Mouse (Mus musculus) hindbrain, embryonic 15.5 days (tissue): ENCODE results near the gene Zfand2b. TPM values are rescaled to one million over a fixed set of nuclear protein-coding genes. Genes with fewer than 3 reads are reported as not detected.
A peak's percentile ranks its signal among the peaks of the same experiment; 100 is the strongest.

ENCODE experiments used
- ATAC-seq: fragments of 200-750 bp; cut with Nextera tagmentation; 2 replicates; pipeline ENCODE4 v1.8.0; 2017; ENCODE audit warnings: low read depth, moderate number of reproducible peaks, moderate TSS enrichment; ENCODE audit not compliant: low FRiP score
- H3K27ac ChIP-seq: fragments of 300-500 bp; sonication (generic); replicated peaks from 2 replicates; pipeline ENCODE4 v1.5.1; 2015; ENCODE audit warnings: mild to moderate bottlenecking, inconsistent platforms
- H3K27me3 ChIP-seq: fragments of 300-500 bp; sonication (generic); 2 replicates; pipeline ENCODE4 v1.6.1; 2015; ENCODE audit warnings: control low read depth, inconsistent platforms
- H3K36me3 ChIP-seq: fragments of 300-500 bp; sonication (generic); 2 replicates; pipeline ENCODE4 v1.6.1; 2015; ENCODE audit warnings: control low read depth, inconsistent platforms
- H3K4me1 ChIP-seq: fragments of 300-500 bp; sonication (generic); replicated peaks from 2 replicates; pipeline ENCODE4 v1.6.1; 2015; ENCODE audit warnings: control low read depth, inconsistent platforms
- H3K4me2 ChIP-seq: fragments of 300-500 bp; sonication (generic); 2 replicates; pipeline ENCODE4 v1.6.1; 2015; ENCODE audit warnings: moderate library complexity, mild to moderate bottlenecking, inconsistent platforms
- H3K4me3 ChIP-seq: fragments of 300-500 bp; sonication (generic); 2 replicates; pipeline ENCODE4 v1.5.1; 2015; ENCODE audit warnings: mild to moderate bottlenecking, inconsistent platforms
- H3K9ac ChIP-seq: fragments of 300-500 bp; sonication (generic); 2 replicates; pipeline ENCODE4 v1.6.1; 2015; ENCODE audit warnings: inconsistent platforms
- H3K9me3 ChIP-seq: fragments of 300-500 bp; sonication (generic); 2 replicates; pipeline ENCODE4 v1.6.1; 2016; ENCODE audit warnings: control low read depth, inconsistent platforms
- WGBS: fragments of 180-500 bp; shearing (Covaris S2); methylation state at CpG from one replicate; pipeline ENCODE4 v1.1.7; 2015; 5-methylcytosine and 5-hydroxymethylcytosine counted together
- microRNA-seq: library from miRNA; unstranded; fragments of <30 nt; microRNA quantifications from one replicate; pipeline ENCODE4, GENCODE M21; 2016
- polyA plus RNA-seq: library from polyadenylated mRNA; unstranded; fragments of >200 nt; fragmentation: Nextera tagmentation; extraction: Ambion mirVana; gene quantifications from 2 replicates; pipeline ENCODE4 v1.2.1, GENCODE M21; 2015

The Zfand2b gene
- polyA plus RNA-seq, 1 experiment from 2014 or later = 40.1 TPM

DNA sequence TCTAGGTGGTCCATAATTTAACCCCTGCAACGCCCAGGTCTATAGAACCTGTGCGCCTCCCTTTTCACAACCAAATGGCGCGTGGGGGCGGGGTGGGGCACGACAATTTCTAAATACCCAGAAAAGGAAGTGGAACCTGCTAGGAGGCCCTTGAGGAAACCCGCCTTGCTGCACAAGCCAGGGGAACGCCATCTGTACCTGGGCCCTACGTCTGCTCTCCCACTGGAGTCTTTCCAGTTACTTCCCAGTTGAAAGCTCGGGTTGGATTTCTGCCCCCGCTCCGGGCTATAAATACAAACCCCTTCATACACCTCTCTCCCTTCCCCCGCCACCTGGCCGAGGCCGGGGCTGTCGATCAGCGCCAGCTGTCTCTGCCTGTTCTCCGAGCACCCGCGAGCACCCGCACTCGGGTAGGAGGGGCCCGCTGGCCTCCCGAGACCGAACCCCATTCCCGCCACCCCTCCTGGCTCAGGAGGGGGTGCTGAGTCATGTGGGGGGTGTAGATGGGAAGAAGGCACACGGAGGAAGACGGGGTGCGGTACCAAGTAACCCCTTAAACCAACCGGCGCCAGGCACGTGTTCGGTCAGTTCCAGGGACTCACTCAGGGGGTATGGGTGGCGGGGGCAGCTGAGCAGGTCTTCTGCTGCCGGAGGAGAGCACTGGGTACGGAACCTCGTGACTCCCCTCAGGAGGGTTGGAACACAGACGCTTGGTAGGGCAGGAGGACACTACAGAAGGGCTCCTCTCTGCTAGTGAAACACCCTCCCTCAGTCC lies 50.0 kb downstream of the Zfand2b start:
- Histone ChIP-seq H3K9ac (peak overlapping the region; percentile 55; the same call in 1 of the 2 replicates), H3K27me3 (peaks cover 59% of the 10 kb centered on the region), H3K9me3 (no peaks in the 10 kb centered on the region), H3K4me2 (peak overlapping the region; percentile 96), H3K27ac (no peak overlapping the region), H3K4me1 (peaks cover 25% of the 10 kb centered on the region), H3K4me3 (peak overlapping the region; percentile 65), H3K36me3 (peaks cover 15% of the 10 kb centered on the region)
- 3% methylated on average over 38 of the region's 38 CpGs for WGBS
- peak; percentile 40; the same call in 1 of the 2 replicates for ATAC-seq

- Histone ChIP-seq H3K27me3 (peaks cover 59% of the 10 kb centered on the region), H3K4me2 (peak overlapping the region; percentile 96), H3K9me3 (no peaks in the 10 kb centered on the region), H3K27ac (no peak overlapping the region), H3K36me3 (peaks cover 9% of the 10 kb centered on the region; the same call in 1 of the 2 replicates), H3K9ac (peak overlapping the region; percentile 55), H3K4me1 (peaks cover 21% of the 10 kb centered on the region), H3K4me3 (peak overlapping the region; percentile 65)
- WGBS = under 1% methylated on average over 24 of the region's 24 CpGs
- peak; percentile 84 for ATAC-seq
These were observed 50.6 kb downstream of the Zfand2b start for GRCm38 (mm10) chr1:75219078-75219477.

DNA sequence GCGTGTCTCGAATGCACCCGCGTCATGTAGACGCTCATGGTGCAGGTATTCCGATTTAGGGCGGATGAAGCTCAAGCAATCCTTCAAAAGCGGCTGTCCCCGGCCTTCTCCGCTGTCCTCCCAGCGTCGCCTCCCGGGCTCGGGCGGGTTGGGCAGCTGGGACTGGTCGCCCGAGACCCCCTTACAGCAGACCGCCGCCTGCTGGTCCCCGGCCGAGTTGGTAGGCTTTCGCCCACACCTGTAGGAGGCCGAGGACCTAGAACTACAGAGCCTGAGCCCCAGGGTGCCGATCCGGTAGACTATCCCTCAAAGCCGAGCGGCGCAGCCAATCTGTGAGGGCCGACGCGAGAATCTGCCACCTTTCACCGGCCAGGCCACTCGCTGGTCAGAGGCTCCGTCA lies 51.1 kb downstream of the Zfand2b start, which contains the start of gene Tuba4a:
TSS of gene Tuba4a (minus strand) at position 335 of the 400 bp plus-strand sequence.
- Histone ChIP-seq H3K27ac (no peak within 1 kb of the TSS), H3K4me2 (peak within 1 kb of the TSS; percentile 96), H3K4me3 (peak within 1 kb of the TSS; percentile 65), H3K4me1 (peaks cover 21% of the 10 kb centered on the region), H3K27me3 (peaks cover 59% of the 10 kb centered on the region), H3K36me3 (0 out of 2 replicates have a peak, but pooled peaks cover 4% of the 10 kb centered on the region), H3K9ac (peak within 1 kb of the TSS; percentile 55), H3K9me3 (no peaks in the 10 kb centered on the region)
- under 1% methylated on average over 34 of the region's 34 CpGs for WGBS
- ATAC-seq = peak; percentile 43

Small RNA genes within 50 kb of the gene (microRNA-seq; reads per million reads assigned to microRNA genes)
- gene Gm27943 = not detected

Other genes with a start within 250 kb of the Zfand2b start
- gene Cfap65, start 233.0 kb upstream of the Zfand2b start, polyA plus RNA-seq = 0.83 and 1.2 TPM in 2 replicates
- gene Ihh, start 217.0 kb upstream of the Zfand2b start, polyA plus RNA-seq = 0.16 and 0.26 TPM in 2 replicates
- 6.8 and 6.9 TPM in 2 replicates for gene Nhej1, start 43.4 kb upstream of the Zfand2b start, polyA plus RNA-seq
- gene Slc23a3, start 34.8 kb upstream of the Zfand2b start, polyA plus RNA-seq = not detected in 2 replicates
- 48.2 and 52.3 TPM in 2 replicates for gene Cnppd1, start 25.9 kb upstream of the Zfand2b start, polyA plus RNA-seq
- 134 and 146 TPM in 2 replicates for gene Retreg2, start 25.9 kb upstream of the Zfand2b start, polyA plus RNA-seq
- 45.1 and 48.4 TPM in 2 replicates for gene Abcb6, start 11.7 kb downstream of the Zfand2b start, polyA plus RNA-seq
- gene Ankzf1, start 23.5 kb downstream of the Zfand2b start, polyA plus RNA-seq = 23.2 and 24.2 TPM in 2 replicates
- 57.5 and 66.3 TPM in 2 replicates for gene Atg9a, start 23.6 kb downstream of the Zfand2b start, polyA plus RNA-seq
- gene Glb1l, start 42.2 kb downstream of the Zfand2b start, polyA plus RNA-seq = 20.3 and 22.0 TPM in 2 replicates
- 146 and 147 TPM in 2 replicates for gene Stk16, start 42.2 kb downstream of the Zfand2b start, polyA plus RNA-seq
- 26.8 and 28.1 TPM in 2 replicates for gene Tuba4a, start 51.2 kb downstream of the Zfand2b start, polyA plus RNA-seq
- gene A630095N17Rik, start 63.5 kb downstream of the Zfand2b start, polyA plus RNA-seq = not detected in 2 replicates
- 72.5 and 85.0 TPM in 2 replicates for gene Dnajb2, start 67.8 kb downstream of the Zfand2b start, polyA plus RNA-seq
- 30.4 and 33.5 TPM in 2 replicates for gene Ptprn, start 95.9 kb downstream of the Zfand2b start, polyA plus RNA-seq
- 203 and 214 TPM in 2 replicates for gene Resp18, start 109.8 kb downstream of the Zfand2b start, polyA plus RNA-seq
- 140 and 145 TPM in 2 replicates for gene Dnpep, start 149.3 kb downstream of the Zfand2b start, polyA plus RNA-seq
- gene Des, start 191.7 kb downstream of the Zfand2b start, polyA plus RNA-seq = 1.1 and 1.7 TPM in 2 replicates
- gene Speg, start 206.7 kb downstream of the Zfand2b start, polyA plus RNA-seq = 22.4 and 25.0 TPM in 2 replicates